Mouse (Mus musculus) MEL (cell line): ENCODE data around the gene Ksr1. TPM values are rescaled to one million over a fixed set of nuclear protein-coding genes. Genes with fewer than 3 reads are reported as not detected.

Experiments used
- DNase-seq: peaks from one replicate; pipeline ENCODE4 v3.0.0; 2011; ENCODE audit warnings: low read depth, low spot score
- H3K27ac ChIP-seq: 2 replicates; pipeline ENCODE4 v1.5.1; 2012; ENCODE audit warnings: low read depth, mild to moderate bottlenecking, control low read depth, low read length, moderate library complexity; ENCODE audit not compliant: control insufficient read depth
- H3K27me3 ChIP-seq, 2 experiments: fragments of 150-350 bp in 1 of 2; sonication (generic) in 1 of 2; 2 replicates each; pipeline ENCODE4 v1.6.1; 2012; ENCODE audit warnings: low read length in 2 of 2, mild to moderate bottlenecking in 2 of 2, improper control_type of control experiment in 1 of 2, moderate library complexity in 1 of 2; ENCODE audit not compliant: insufficient read depth in 2 of 2, control insufficient read depth in 1 of 2
- H3K36me3 ChIP-seq, 2 experiments: 2 replicates each; pipeline ENCODE4 v1.6.1; 2012 to 2014; ENCODE audit warnings: low read length in 2 of 2, improper control_type of control experiment in 1 of 2, inconsistent platforms in 1 of 2, mild to moderate bottlenecking in 1 of 2; ENCODE audit not compliant: insufficient read depth in 2 of 2, control insufficient read depth in 1 of 2
- H3K4me1 ChIP-seq, 2 experiments: fragments of 150-350 bp in 1 of 2; sonication (generic) in 1 of 2; 2 replicates each; pipeline ENCODE4 v1.6.1; 2012; ENCODE audit warnings: low read length in 2 of 2, improper control_type of control experiment in 1 of 2, mild to moderate bottlenecking in 1 of 2; ENCODE audit not compliant: insufficient read depth in 2 of 2, control insufficient read depth in 1 of 2
- H3K4me3 ChIP-seq, 2 experiments: fragments of 150-350 bp in 1 of 2; sonication (generic) in 1 of 2; 2 replicates each; pipeline ENCODE4 v1.5.1; 2012; ENCODE audit warnings: low read depth in 2 of 2, low read length in 2 of 2, mild to moderate bottlenecking in 2 of 2, moderate library complexity in 2 of 2, control low read depth in 1 of 2, improper control_type of control experiment in 1 of 2; ENCODE audit not compliant: control insufficient read depth in 1 of 2, insufficient read depth in 1 of 2
- H3K79me2 ChIP-seq: 2 replicates; pipeline ENCODE4 v1.6.1; 2012; ENCODE audit warnings: mild to moderate bottlenecking, low read length, moderate library complexity; ENCODE audit not compliant: control insufficient read depth, poor library complexity, insufficient read depth
- H3K9ac ChIP-seq: 2 replicates; pipeline ENCODE4 v1.6.1; 2012; ENCODE audit warnings: low read depth, mild to moderate bottlenecking, control low read depth, low read length, moderate library complexity; ENCODE audit not compliant: control insufficient read depth, poor library complexity, severe bottlenecking
- H3K9me3 ChIP-seq: fragments of 150-350 bp; sonication (generic); replicated peaks from 2 replicates; pipeline ENCODE4 v1.6.1; 2012; ENCODE audit warnings: mild to moderate bottlenecking, low read length, improper control_type of control experiment, moderate library complexity; ENCODE audit not compliant: insufficient read depth
- BHLHE40 ChIP-seq: IDR thresholded peaks from 2 replicates; pipeline ENCODE4 v1.6.1; 2012; ENCODE audit warnings: low read depth, mild to moderate bottlenecking, inconsistent platforms, low read length, improper control_type of control experiment, borderline replicate concordance
- CHD1 ChIP-seq: IDR thresholded peaks from 2 replicates; pipeline ENCODE4 v1.6.1; 2012; ENCODE audit warnings: low read depth, mild to moderate bottlenecking, inconsistent platforms, low read length, improper control_type of control experiment
- CHD2 ChIP-seq: IDR thresholded peaks from 2 replicates; pipeline ENCODE4 v1.6.1; 2011; ENCODE audit warnings: low read length, improper control_type of control experiment
- CTCF ChIP-seq, 3 experiments: IDR thresholded peaks in 2 of 3; conservative IDR thresholded peaks in 1 of 3; 2 replicates each; pipeline ENCODE4 v1.5.1; 2011 to 2012; ENCODE audit warnings: low read length in 3 of 3, low read depth in 2 of 3, mild to moderate bottlenecking in 2 of 3, improper control_type of control experiment in 1 of 3, inconsistent platforms in 1 of 3, mixed read lengths in 1 of 3, moderate library complexity in 1 of 3; ENCODE audit not compliant: control insufficient read depth in 1 of 3, insufficient read depth in 1 of 3, poor library complexity in 1 of 3, severe bottlenecking in 1 of 3
- E2F4 ChIP-seq: IDR thresholded peaks from 2 replicates; pipeline ENCODE4 v1.6.1; 2011; ENCODE audit warnings: low read depth, low read length, improper control_type of control experiment, borderline replicate concordance
- ELF1 ChIP-seq: IDR thresholded peaks from 2 replicates; pipeline ENCODE4 v1.6.1; 2014; ENCODE audit warnings: low read depth, mild to moderate bottlenecking, inconsistent platforms, low read length, improper control_type of control experiment, moderate library complexity
- EP300 ChIP-seq, 2 experiments: IDR thresholded peaks; 2 replicates each; pipeline ENCODE4 v1.6.1; 2011; ENCODE audit warnings: improper control_type of control experiment in 2 of 2, low read length in 2 of 2, low read depth in 1 of 2, mild to moderate bottlenecking in 1 of 2
- ETS1 ChIP-seq: IDR thresholded peaks from 2 replicates; pipeline ENCODE4 v1.6.1; 2012; ENCODE audit warnings: low read depth, mild to moderate bottlenecking, inconsistent platforms, low read length, improper control_type of control experiment, moderate library complexity
- GABPA ChIP-seq: IDR thresholded peaks from 2 replicates; pipeline ENCODE4 v1.6.1; 2012; ENCODE audit warnings: low read depth, mild to moderate bottlenecking, inconsistent platforms, low read length, improper control_type of control experiment, moderate library complexity
- GATA1 ChIP-seq: IDR thresholded peaks from 2 replicates; pipeline ENCODE4 v1.6.1; 2011; ENCODE audit warnings: low read depth, low read length, improper control_type of control experiment
- HCFC1 ChIP-seq: IDR thresholded peaks from 2 replicates; pipeline ENCODE4 v1.6.1; 2012; ENCODE audit warnings: low read depth, mild to moderate bottlenecking, inconsistent platforms, low read length, improper control_type of control experiment, moderate library complexity
- JUND ChIP-seq: IDR thresholded peaks from 2 replicates; pipeline ENCODE4 v1.6.1; 2011; ENCODE audit warnings: low read depth, mild to moderate bottlenecking, improper control_type of control experiment, low read length
- KAT2A ChIP-seq: conservative IDR thresholded peaks from 2 replicates; pipeline ENCODE4 v1.6.1; 2012; ENCODE audit warnings: low read depth, low read length, improper control_type of control experiment, inconsistent platforms
- MAFK ChIP-seq: IDR thresholded peaks from 2 replicates; pipeline ENCODE4 v1.6.1; 2011; ENCODE audit warnings: low read depth, mild to moderate bottlenecking, low read length, improper control_type of control experiment, borderline replicate concordance
- MAX ChIP-seq: IDR thresholded peaks from 2 replicates; pipeline ENCODE4 v1.6.1; 2011; ENCODE audit warnings: low read length, improper control_type of control experiment
- MEF2A ChIP-seq: IDR thresholded peaks from 2 replicates; pipeline ENCODE4 v1.6.1; 2014; ENCODE audit warnings: low read depth, mild to moderate bottlenecking, inconsistent platforms, low read length, improper control_type of control experiment; ENCODE audit not compliant: poor library complexity, insufficient replicate concordance, severe bottlenecking; ENCODE audit errors: extremely low read depth
- MYB ChIP-seq: IDR thresholded peaks from 2 replicates; pipeline ENCODE4 v1.6.1; 2011; ENCODE audit warnings: mild to moderate bottlenecking, low read depth, low read length, improper control_type of control experiment
- NRF1 ChIP-seq: IDR thresholded peaks from 2 replicates; pipeline ENCODE4 v1.6.1; 2014; ENCODE audit warnings: low read depth, mild to moderate bottlenecking, inconsistent platforms, low read length, improper control_type of control experiment, moderate library complexity; ENCODE audit not compliant: poor library complexity, insufficient read depth, severe bottlenecking
- POLR2AphosphoS2 ChIP-seq: IDR thresholded peaks from 2 replicates; pipeline ENCODE4 v1.6.1; 2011; ENCODE audit warnings: low read length, improper control_type of control experiment
- POLR2AphosphoS5 ChIP-seq: IDR thresholded peaks from 2 replicates; pipeline ENCODE4 v1.6.1; 2012; ENCODE audit warnings: low read depth, borderline replicate concordance, mild to moderate bottlenecking, inconsistent platforms, low read length, moderate library complexity, mixed read lengths
- RAD21 ChIP-seq: IDR thresholded peaks from 2 replicates; pipeline ENCODE4 v1.6.1; 2011; ENCODE audit warnings: mild to moderate bottlenecking, low read depth, low read length, improper control_type of control experiment
- SIN3A ChIP-seq: IDR thresholded peaks from 2 replicates; pipeline ENCODE4 v1.6.1; 2012; ENCODE audit warnings: low read length, improper control_type of control experiment, inconsistent platforms
- SMC3 ChIP-seq: IDR thresholded peaks from 2 replicates; pipeline ENCODE4 v1.6.1; 2011; ENCODE audit warnings: low read depth, low read length, improper control_type of control experiment
- TAL1 ChIP-seq: IDR thresholded peaks from 2 replicates; pipeline ENCODE4 v1.6.1; 2012; ENCODE audit warnings: mild to moderate bottlenecking, inconsistent platforms, low read length, moderate library complexity, mixed read lengths
- TBP ChIP-seq: IDR thresholded peaks from 2 replicates; pipeline ENCODE4 v1.8.0; 2011; ENCODE audit warnings: low read depth, low read length, improper control_type of control experiment
- TCF12 ChIP-seq: IDR thresholded peaks from 2 replicates; pipeline ENCODE4 v1.6.1; 2014; ENCODE audit warnings: low read depth, mild to moderate bottlenecking, inconsistent platforms, low read length, improper control_type of control experiment, moderate library complexity
- UBTF ChIP-seq: IDR thresholded peaks from 2 replicates; pipeline ENCODE4 v1.6.1; 2012; ENCODE audit warnings: low read depth, mild to moderate bottlenecking, inconsistent platforms, low read length, improper control_type of control experiment, moderate library complexity, borderline replicate concordance; ENCODE audit not compliant: insufficient read depth
- USF1 ChIP-seq: IDR thresholded peaks from 2 replicates; pipeline ENCODE4 v1.6.1; 2014; ENCODE audit warnings: low read depth, mild to moderate bottlenecking, inconsistent platforms, low read length, improper control_type of control experiment, moderate library complexity
- ZC3H11A ChIP-seq: IDR thresholded peaks from 2 replicates; pipeline ENCODE4 v1.6.1; 2012; ENCODE audit warnings: low read depth, mild to moderate bottlenecking, inconsistent platforms, low read length, improper control_type of control experiment
- ZKSCAN1 ChIP-seq: IDR thresholded peaks from 2 replicates; pipeline ENCODE4 v1.6.1; 2012; ENCODE audit warnings: low read depth, mild to moderate bottlenecking, inconsistent platforms, low read length, improper control_type of control experiment, moderate library complexity
- ZMIZ1 ChIP-seq: IDR thresholded peaks from 2 replicates; pipeline ENCODE4 v1.6.1; 2012; ENCODE audit warnings: low read depth, mild to moderate bottlenecking, inconsistent platforms, low read length, improper control_type of control experiment, moderate library complexity
- ZNF384 ChIP-seq: IDR thresholded peaks from 2 replicates; pipeline ENCODE4 v1.6.1; 2012; ENCODE audit warnings: low read depth, mild to moderate bottlenecking, inconsistent platforms, low read length, improper control_type of control experiment
- polyA plus RNA-seq, 2 experiments: library from polyadenylated mRNA; stranded (reverse) in 1 of 2; unstranded in 1 of 2; fragments of >175 nt in 1 of 2; fragments of >200 nt in 1 of 2; gene quantifications; 2 replicates each; pipeline versions ENCODE4 v1.2.1 to v1.2.4; 2012; ENCODE audit warnings: low replicate concordance in 2 of 2, low read depth in 1 of 2; ENCODE audit not compliant: insufficient read length in 2 of 2, insufficient read depth in 1 of 2, missing spikeins in 1 of 2
- total RNA-seq: library from RNA; depleted of rRNA; stranded (reverse); fragments of 300-350 nt; gene quantifications from 2 replicates; pipeline ENCODE4 v1.2.3, GENCODE M21; 2012

The Ksr1 gene
- total and polyA plus RNA-seq, 3 experiments, result 9.7 to 18.4 TPM; not detected in 1

DNA sequence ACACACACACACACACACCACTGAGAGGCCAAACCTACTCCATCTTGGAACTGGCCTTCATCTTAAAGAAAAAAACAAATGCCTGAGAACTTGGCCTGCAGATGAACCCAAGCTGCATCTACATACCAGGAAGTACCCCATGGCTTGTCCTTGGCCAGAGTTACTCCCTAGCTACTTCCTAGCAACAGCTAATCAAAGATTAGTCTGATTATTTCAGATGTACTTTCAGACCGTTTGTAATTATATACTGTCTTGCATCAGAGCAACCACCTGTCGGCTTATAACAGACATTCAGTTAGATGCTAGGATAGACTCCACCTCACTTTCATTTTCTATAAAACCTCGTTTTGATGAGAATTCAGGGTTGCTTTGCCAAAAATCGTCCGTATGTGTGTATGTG lies 139.8 kb downstream of the Ksr1 start (continued):
- TF ChIP-seq ZMIZ1 (no peak), TAL1 (0 out of 2 replicates have a peak, but pooled peaks have one; percentile 12), KAT2A (peak; percentile 47), E2F4 (no peak), CHD1 (peak; percentile 61; the same call in 1 of the 2 replicates), CTCF (IDR thresholded peaks at IDR 0.05 in 2 of 3, conservative IDR thresholded peaks at IDR 0.05 in 1 of 3; ENCODE audit: control insufficient read depth in 1 of 3, insufficient read depth in 1 of 3, low read depth in 2 of 3, low read length in 3 of 3, poor library complexity in 1 of 3, severe bottlenecking in 1 of 3) (no peak), POLR2AphosphoS2 (no peak), SIN3A (peak; percentile 95), GATA1 (peak; percentile 64), BHLHE40 (0 out of 2 replicates have a peak, but pooled peaks have one; percentile 28), HCFC1 (no peak), JUND (0 out of 2 replicates have a peak, but pooled peaks have one; percentile 54), GABPA (no peak), TCF12 (peak; percentile 83), USF1 (no peak), ZKSCAN1 (no peak), SMC3 (no peak), ELF1 (peak; percentile 81), MYB (peak; percentile 96), POLR2AphosphoS5 (no peak), NRF1 (no peak)

DNA sequence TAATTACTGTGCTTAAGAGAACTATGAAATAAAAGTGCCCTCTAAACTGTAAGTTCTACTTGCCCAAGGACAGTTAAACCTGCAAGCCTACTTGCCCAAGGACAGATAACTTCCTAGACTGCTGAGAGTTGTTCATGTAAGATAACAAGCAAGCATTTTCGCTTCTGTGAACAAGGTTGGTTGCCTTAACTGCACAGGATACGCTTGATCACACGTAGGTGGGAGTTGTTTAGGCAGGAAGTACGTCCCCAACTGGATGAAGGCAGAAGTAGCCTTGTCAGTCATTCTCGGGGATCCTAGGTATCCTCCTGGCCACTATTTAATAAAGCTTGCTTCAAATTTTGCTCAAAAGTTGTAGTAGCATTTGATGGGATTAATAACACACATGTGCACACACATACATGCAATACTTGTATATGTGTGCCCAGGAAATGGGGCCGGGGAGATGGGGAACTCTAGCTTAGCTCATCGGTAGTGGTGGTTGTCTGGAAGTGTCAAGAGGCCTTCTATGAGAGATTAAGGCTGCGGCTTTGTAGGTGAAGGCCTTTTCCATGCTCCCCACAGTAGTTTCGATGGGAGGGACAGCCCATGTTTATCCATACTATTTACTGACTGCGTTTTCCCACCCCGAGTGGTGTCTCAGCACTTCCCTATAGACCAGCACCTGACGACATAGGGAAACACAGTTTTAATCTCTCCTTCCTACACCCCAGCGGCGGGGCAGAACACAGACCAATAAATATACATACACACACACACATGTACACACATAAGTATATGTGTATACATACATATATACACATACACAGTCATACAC lies 140.4 kb downstream of the Ksr1 start:
- Histone ChIP-seq H3K9ac (peak overlapping the region; percentile 45), H3K79me2 (no peaks in the 10 kb centered on the region), H3K9me3 (no peaks in the 10 kb centered on the region), H3K4me1 (peaks cover 55 to 58% of the 10 kb centered on the region in 2 experiments), H3K36me3 (peaks cover 0 to 57% of the 10 kb centered on the region in 2 experiments; a peak in 2 of 4 replicates), H3K4me3 (peak overlapping the region; percentile 17 to 35), H3K27me3 (no peaks in the 10 kb centered on the region), H3K27ac (peak overlapping the region; percentile 87)
- peak; percentile 99 for DNase-seq
- no peak; the same call in 1 of the 2 replicates for TF ChIP-seq CHD2
- no peak for TF ChIP-seq ZC3H11A
- TF ChIP-seq ZNF384, result no peak
- TF ChIP-seq MAX, result 0 out of 2 replicates have a peak, but pooled peaks have one; percentile 40
- TF ChIP-seq UBTF, result 0 out of 2 replicates have a peak, but pooled peaks have one; percentile 66
- TF ChIP-seq RAD21, result no peak; the same call in 1 of the 2 replicates
- TF ChIP-seq NRF1, result no peak
- TF ChIP-seq HCFC1, result peak; percentile 82
- TF ChIP-seq EP300 (IDR thresholded peaks at IDR 0.05; ENCODE audit: low read depth in 1 of 2, low read length in 2 of 2), result peak; percentile 96 to 99
- peak; percentile 65; the same call in 1 of the 2 replicates for TF ChIP-seq MEF2A
- peak; percentile 93 for TF ChIP-seq TBP
- peak; percentile 79; the same call in 1 of the 2 replicates for TF ChIP-seq POLR2AphosphoS2
- peak; percentile 74; the same call in 1 of the 2 replicates for TF ChIP-seq JUND
- TF ChIP-seq ETS1, result peak; percentile 97
- peak; percentile 95 for TF ChIP-seq TCF12
- peak; percentile 32; the same call in 1 of the 2 replicates for TF ChIP-seq MAFK
- peak; percentile 95 for TF ChIP-seq ZMIZ1
